Mouse (Mus musculus): Measurements from ENCODE around the gene Spry1. TPM values are rescaled to one million over a fixed set of nuclear protein-coding genes. Genes with fewer than 3 reads are reported as not detected.

The Spry1 gene
- polyA plus RNA-seq, 1 experiment from 2014 or later = 5.9 TPM

GRCm38 (mm10) chr3:37642681-37643214 is 3.0 kb downstream of the Spry1 start:
- Histone ChIP-seq H3K4me2 (peak overlapping the region; percentile 87), H3K4me3 (replicated peaks) (peak overlapping the region; percentile 69), H3K4me1 (peaks cover 31% of the 10 kb centered on the region), H3K27me3 (replicated peaks) (peaks cover 12% of the 10 kb centered on the region), H3K27ac (replicated peaks) (no peak overlapping the region), H3K36me3 (peaks cover 17% of the 10 kb centered on the region), H3K9me3 (replicated peaks) (no peaks in the 10 kb centered on the region), H3K9ac (replicated peaks) (0 out of 2 replicates have a peak overlapping the region, but pooled peaks have one; percentile 14)
- WGBS = 68% methylated on average over 21 of the region's 21 CpGs
- ATAC-seq (ENCODE audit: low FRiP score) = no peak

GRCm38 (mm10) chr3:37643411-37643810 is 3.7 kb downstream of the Spry1 start:
- H3K36me3 ChIP-seq = peaks cover 17% of the 10 kb centered on the region
- no peaks in the 10 kb centered on the region for H3K9me3 ChIP-seq (replicated peaks)
- H3K4me3 ChIP-seq (replicated peaks) = no peak overlapping the region
- WGBS = 87% methylated on average over 13 of the region's 13 CpGs
- H3K9ac ChIP-seq (replicated peaks) = no peak overlapping the region
- no peak overlapping the region for H3K27ac ChIP-seq (replicated peaks)
- H3K4me2 ChIP-seq = peak overlapping the region; percentile 87
- H3K4me1 ChIP-seq = peaks cover 31% of the 10 kb centered on the region
- no peak for ATAC-seq (ENCODE audit: low FRiP score)
- H3K27me3 ChIP-seq (replicated peaks) = peaks cover 12% of the 10 kb centered on the region

- 84% methylated on average over 8 of the region's 8 CpGs for WGBS
These were observed 4.2 kb downstream of the Spry1 start for GRCm38 (mm10) chr3:37643903-37644302.

GRCm38 (mm10) chr3:37645061-37645460 is 5.3 kb downstream of the Spry1 start:
- H3K4me2 ChIP-seq = no peak overlapping the region
- no peak overlapping the region for H3K27ac ChIP-seq (replicated peaks)
- peaks cover 26% of the 10 kb centered on the region for H3K4me1 ChIP-seq
- peaks cover 15% of the 10 kb centered on the region for H3K27me3 ChIP-seq (replicated peaks)
- 84% methylated on average over 6 of the region's 6 CpGs for WGBS
- H3K9me3 ChIP-seq (replicated peaks) = no peaks in the 10 kb centered on the region
- no peak for ATAC-seq (ENCODE audit: low FRiP score)
- H3K4me3 ChIP-seq (replicated peaks) = no peak overlapping the region
- H3K36me3 ChIP-seq = peaks cover 17% of the 10 kb centered on the region
- H3K9ac ChIP-seq (replicated peaks) = no peak overlapping the region

More at GRCm38 (mm10) chr3:37643903-37644302, 4.2 kb downstream of the Spry1 start:
- Histone ChIP-seq H3K9me3 (replicated peaks) (no peaks in the 10 kb centered on the region), H3K4me1 (peaks cover 31% of the 10 kb centered on the region), H3K36me3 (peaks cover 17% of the 10 kb centered on the region), H3K4me3 (replicated peaks) (no peak overlapping the region), H3K4me2 (peak overlapping the region; percentile 87; the same call in 1 of the 2 replicates), H3K27ac (replicated peaks) (no peak overlapping the region), H3K27me3 (replicated peaks) (peaks cover 12% of the 10 kb centered on the region), H3K9ac (replicated peaks) (no peak overlapping the region)
- ATAC-seq (ENCODE audit: low FRiP score) = no peak

GRCm38 (mm10) chr3:37646221-37646620 is 6.5 kb downstream of the Spry1 start:
- Histone ChIP-seq H3K4me1 (peaks cover 22% of the 10 kb centered on the region), H3K27me3 (replicated peaks) (peaks cover 15% of the 10 kb centered on the region), H3K4me3 (replicated peaks) (no peak overlapping the region), H3K9me3 (replicated peaks) (no peaks in the 10 kb centered on the region), H3K27ac (replicated peaks) (no peak overlapping the region), H3K36me3 (peaks cover 17% of the 10 kb centered on the region), H3K9ac (replicated peaks) (no peak overlapping the region), H3K4me2 (no peak overlapping the region)
- WGBS = 95% methylated on average over 9 of the region's 9 CpGs
- ATAC-seq (ENCODE audit: low FRiP score) = no peak

GRCm38 (mm10) chr3:37647225-37647624 is 7.5 kb downstream of the Spry1 start:
- Histone ChIP-seq H3K27ac (replicated peaks) (no peak overlapping the region), H3K9me3 (replicated peaks) (no peaks in the 10 kb centered on the region), H3K4me3 (replicated peaks) (no peak overlapping the region), H3K9ac (replicated peaks) (no peak overlapping the region), H3K4me1 (peaks cover 14% of the 10 kb centered on the region), H3K27me3 (replicated peaks) (peaks cover 15% of the 10 kb centered on the region), H3K4me2 (no peak overlapping the region), H3K36me3 (peaks cover 17% of the 10 kb centered on the region)
- 75% methylated on average over 10 of the region's 10 CpGs for WGBS
- ATAC-seq (ENCODE audit: low FRiP score) = no peak

GRCm38 (mm10) chr3:37648244-37648643 is 8.5 kb downstream of the Spry1 start:
- Histone ChIP-seq H3K9me3 (replicated peaks) (no peaks in the 10 kb centered on the region), H3K36me3 (peaks cover 9% of the 10 kb centered on the region), H3K4me1 (peaks cover 4% of the 10 kb centered on the region), H3K27me3 (replicated peaks) (peaks cover 10% of the 10 kb centered on the region), H3K27ac (replicated peaks) (no peak overlapping the region), H3K4me3 (replicated peaks) (no peak overlapping the region), H3K4me2 (no peak overlapping the region), H3K9ac (replicated peaks) (no peak overlapping the region)
- no peak for ATAC-seq (ENCODE audit: low FRiP score)
- WGBS = 78% methylated on average over 13 of the region's 13 CpGs

GRCm38 (mm10) chr3:37649281-37649680 is 9.5 kb downstream of the Spry1 start:
- H3K9me3 ChIP-seq (replicated peaks) = no peaks in the 10 kb centered on the region
- 88% methylated on average over 6 of the region's 6 CpGs for WGBS

GRCm38 (mm10) chr3:37652537-37652936 is 12.8 kb downstream of the Spry1 start:
- H3K4me3 ChIP-seq (replicated peaks) = no peak overlapping the region
- peaks cover 19% of the 10 kb centered on the region for H3K4me1 ChIP-seq
- no peak overlapping the region for H3K27ac ChIP-seq (replicated peaks)
- H3K9me3 ChIP-seq (replicated peaks) = no peaks in the 10 kb centered on the region
- no peak overlapping the region for H3K4me2 ChIP-seq
- peaks cover 10% of the 10 kb centered on the region for H3K27me3 ChIP-seq (replicated peaks)
- no peak overlapping the region for H3K9ac ChIP-seq (replicated peaks)
- WGBS = 84% methylated on average over 9 of the region's 9 CpGs
- ATAC-seq (ENCODE audit: low FRiP score) = no peak
- H3K36me3 ChIP-seq = no peaks in the 10 kb centered on the region

More at GRCm38 (mm10) chr3:37649281-37649680, 9.5 kb downstream of the Spry1 start:
- peaks cover 4% of the 10 kb centered on the region; the same call in 1 of the 2 replicates for H3K4me1 ChIP-seq
- no peak overlapping the region for H3K9ac ChIP-seq (replicated peaks)
- H3K4me3 ChIP-seq (replicated peaks) = no peak overlapping the region
- peaks cover 10% of the 10 kb centered on the region for H3K27me3 ChIP-seq (replicated peaks)
- no peak overlapping the region for H3K4me2 ChIP-seq
- ATAC-seq (ENCODE audit: low FRiP score) = no peak
- no peaks in the 10 kb centered on the region for H3K36me3 ChIP-seq
- no peak overlapping the region for H3K27ac ChIP-seq (replicated peaks)

- H3K9me3 ChIP-seq (replicated peaks) = no peaks in the 10 kb centered on the region
- WGBS = 15% methylated on average over 16 of the region's 16 CpGs
- no peak overlapping the region for H3K27ac ChIP-seq (replicated peaks)
- peak overlapping the region; percentile 27 for H3K4me3 ChIP-seq (replicated peaks)
- H3K9ac ChIP-seq (replicated peaks) = no peak overlapping the region
- no peaks in the 10 kb centered on the region for H3K36me3 ChIP-seq
- H3K4me1 ChIP-seq = peaks cover 19% of the 10 kb centered on the region
- H3K4me2 ChIP-seq = peak overlapping the region; percentile 52
- peaks cover 10% of the 10 kb centered on the region for H3K27me3 ChIP-seq (replicated peaks)
- ATAC-seq (ENCODE audit: low FRiP score) = peak; percentile 45; the same call in 1 of the 2 replicates
These were observed 14.4 kb downstream of the Spry1 start for GRCm38 (mm10) chr3:37653935-37654729.

- 73% methylated on average over 6 of the region's 6 CpGs for WGBS
- Histone ChIP-seq H3K27ac (replicated peaks) (no peak overlapping the region), H3K4me1 (peaks cover 19% of the 10 kb centered on the region), H3K4me2 (peak overlapping the region; percentile 52), H3K9ac (replicated peaks) (no peak overlapping the region), H3K4me3 (replicated peaks) (no peak overlapping the region), H3K9me3 (replicated peaks) (no peaks in the 10 kb centered on the region), H3K36me3 (no peaks in the 10 kb centered on the region), H3K27me3 (replicated peaks) (peaks cover 8% of the 10 kb centered on the region)
- 0 out of 2 replicates have a peak, but pooled peaks have one; percentile 5 for ATAC-seq (ENCODE audit: low FRiP score)
These were observed 15.0 kb downstream of the Spry1 start for GRCm38 (mm10) chr3:37654787-37655186.
